Mouse (Mus musculus) limb, embryonic 12.5 days (tissue): Measurements from ENCODE around the gene Sox6. TPM values are rescaled to one million over a fixed set of nuclear protein-coding genes. Genes with fewer than 3 reads are reported as not detected.
"Not testable (repeated sequence)": the region's sequence is repeated elsewhere in the genome, so short reads cannot be mapped to it uniquely, and the experiment has no call there.

Experiments
- ATAC-seq: fragments of 200-750 bp; cut with Nextera tagmentation; 2 replicates; pipeline ENCODE4 v1.8.0; 2017; ENCODE audit warnings: low read depth, moderate TSS enrichment; ENCODE audit not compliant: insufficient number of reproducible peaks, insufficient read depth, low FRiP score, low TSS enrichment
- H3K27ac ChIP-seq: fragments of 300-500 bp; sonication (generic); 2 replicates; pipeline ENCODE4 v1.5.1; 2016; ENCODE audit warnings: mild to moderate bottlenecking, moderate library complexity
- H3K27me3 ChIP-seq: fragments of 300-500 bp; sonication (generic); 2 replicates; pipeline ENCODE4 v1.6.1; 2016; ENCODE audit warnings: mild to moderate bottlenecking, moderate library complexity
- H3K36me3 ChIP-seq: fragments of 300-500 bp; sonication (generic); 2 replicates; pipeline ENCODE4 v1.6.1; 2016; ENCODE audit warnings: mild to moderate bottlenecking, moderate library complexity
- H3K4me1 ChIP-seq: fragments of 300-500 bp; sonication (generic); replicated peaks from 2 replicates; pipeline ENCODE4 v1.6.1; 2016
- H3K4me2 ChIP-seq: fragments of 300-500 bp; sonication (generic); 2 replicates; pipeline ENCODE4 v1.6.1; 2016; ENCODE audit warnings: mild to moderate bottlenecking, moderate library complexity
- H3K4me3 ChIP-seq: fragments of 300-500 bp; sonication (generic); replicated peaks from 2 replicates; pipeline ENCODE4 v1.5.1; 2016; ENCODE audit warnings: mild to moderate bottlenecking
- H3K9ac ChIP-seq: fragments of 300-500 bp; sonication (generic); replicated peaks from 2 replicates; pipeline ENCODE4 v1.6.1; 2016; ENCODE audit warnings: mild to moderate bottlenecking, moderate library complexity
- H3K9me3 ChIP-seq: fragments of 300-500 bp; sonication (generic); 2 replicates; pipeline ENCODE4 v1.6.1; 2016; ENCODE audit warnings: mild to moderate bottlenecking, moderate library complexity
- WGBS: fragments of 180-500 bp; shearing (Covaris S2); methylation state at CpG from one replicate; pipeline ENCODE4 v1.1.7; 2016; 5-methylcytosine and 5-hydroxymethylcytosine counted together
- polyA plus RNA-seq: library from polyadenylated mRNA; unstranded; fragments of >200 nt; fragmentation: Nextera tagmentation; extraction: Ambion mirVana; gene quantifications from 2 replicates; pipeline ENCODE4 v1.2.1, GENCODE M21; 2016

The Sox6 gene
- polyA plus RNA-seq, 1 experiment from 2014 or later: 91.5 TPM

DNA sequence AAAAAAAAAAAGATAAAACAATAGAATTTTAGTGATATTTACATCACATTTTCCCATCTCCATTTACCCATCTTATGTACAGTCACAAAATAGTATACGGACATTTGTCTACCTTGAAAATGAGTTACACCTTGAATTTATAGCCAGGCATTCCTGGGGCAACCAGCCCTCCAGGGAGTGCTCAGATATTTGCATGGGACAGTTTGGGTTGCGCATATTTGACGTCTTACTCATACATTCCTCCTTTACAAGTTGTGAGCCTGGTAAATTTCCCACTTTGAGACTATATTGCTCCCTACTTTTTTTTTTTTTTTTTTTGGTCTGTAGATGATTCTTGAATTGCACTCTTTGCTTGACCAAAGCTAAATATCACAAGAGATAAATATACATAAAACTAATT lies 407.9 kb downstream of the Sox6 start:
- no peak for ATAC-seq
- Histone ChIP-seq H3K27me3 (no peaks in the 10 kb centered on the region), H3K4me2 (no peak overlapping the region), H3K4me1 (peaks cover 35% of the 10 kb centered on the region), H3K9ac (no peak overlapping the region), H3K4me3 (no peak overlapping the region), H3K36me3 (no peaks in the 10 kb centered on the region), H3K27ac (no peak overlapping the region), H3K9me3 (no peaks in the 10 kb centered on the region)
- WGBS: 52% methylated on average over 3 of the region's 3 CpGs

DNA sequence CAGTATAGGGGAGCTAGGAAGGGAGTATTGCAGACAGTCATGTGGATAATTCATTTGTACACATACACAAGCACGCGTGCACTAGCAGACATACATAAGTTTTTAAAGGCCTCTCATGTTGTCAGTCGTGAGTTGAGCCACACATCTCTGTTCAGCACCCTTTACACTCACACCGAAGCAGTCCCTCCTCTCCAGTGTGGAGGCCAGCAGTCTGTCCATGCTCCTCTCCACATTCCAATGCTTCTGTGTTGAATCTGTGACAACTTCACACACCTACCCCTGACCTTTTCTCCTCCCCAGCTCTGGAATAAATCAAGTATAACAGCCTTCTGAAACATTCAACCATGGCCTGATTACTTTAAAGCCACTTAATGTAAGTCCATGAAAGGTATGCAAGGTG lies 408.3 kb downstream of the Sox6 start:
- Histone ChIP-seq H3K9me3 (no peaks in the 10 kb centered on the region), H3K4me3 (no peak overlapping the region), H3K27me3 (no peaks in the 10 kb centered on the region), H3K27ac (0 out of 2 replicates have a peak overlapping the region, but pooled peaks have one; percentile 46), H3K36me3 (no peaks in the 10 kb centered on the region), H3K9ac (no peak overlapping the region), H3K4me1 (peaks cover 40% of the 10 kb centered on the region), H3K4me2 (no peak overlapping the region)
- WGBS: 82% methylated on average over 4 of the region's 4 CpGs
- no peak for ATAC-seq

- Histone ChIP-seq H3K9ac (no peak overlapping the region), H3K27ac (0 out of 2 replicates have a peak overlapping the region, but pooled peaks have one; percentile 53), H3K4me2 (no peak overlapping the region), H3K9me3 (no peaks in the 10 kb centered on the region), H3K4me3 (no peak overlapping the region), H3K36me3 (no peaks in the 10 kb centered on the region), H3K27me3 (no peaks in the 10 kb centered on the region), H3K4me1 (peaks cover 55% of the 10 kb centered on the region)
- 91% methylated on average over 1 of the region's 1 CpGs for WGBS
- no peak for ATAC-seq
These were observed 409.8 kb downstream of the Sox6 start for GRCm38 (mm10) chr7:115628766-115629165.

- H3K4me3 ChIP-seq: no peak overlapping the region
- no peak overlapping the region for H3K9ac ChIP-seq
- no peaks in the 10 kb centered on the region for H3K36me3 ChIP-seq
- H3K27ac ChIP-seq: peak overlapping the region; percentile 95
- H3K27me3 ChIP-seq: no peaks in the 10 kb centered on the region
- peaks cover 54% of the 10 kb centered on the region for H3K4me1 ChIP-seq
- WGBS: 19% methylated on average over 4 of the region's 4 CpGs
- peak overlapping the region; percentile 9 for H3K4me2 ChIP-seq
- no peak for ATAC-seq
- no peaks in the 10 kb centered on the region for H3K9me3 ChIP-seq
These were observed 412.6 kb downstream of the Sox6 start for GRCm38 (mm10) chr7:115625956-115626355.

- 17% methylated on average over 8 of the region's 8 CpGs for WGBS
- Histone ChIP-seq H3K4me1 (peaks cover 51% of the 10 kb centered on the region), H3K4me2 (peak overlapping the region; percentile 9)
These were observed 413.6 kb downstream of the Sox6 start for GRCm38 (mm10) chr7:115624907-115625552.

GRCm38 (mm10) chr7:115624451-115624850 lies 414.1 kb downstream of the Sox6 start:
- Histone ChIP-seq H3K27ac (peak overlapping the region; percentile 95), H3K4me3 (no peak overlapping the region), H3K27me3 (no peaks in the 10 kb centered on the region), H3K36me3 (no peaks in the 10 kb centered on the region), H3K4me2 (no peak overlapping the region), H3K9me3 (no peaks in the 10 kb centered on the region), H3K4me1 (peaks cover 51% of the 10 kb centered on the region), H3K9ac (no peak overlapping the region)
- peak; percentile 66 for ATAC-seq
- WGBS: 29% methylated on average over 5 of the region's 5 CpGs

More at GRCm38 (mm10) chr7:115624907-115625552, 413.6 kb downstream of the Sox6 start:
- peak; percentile 74 for ATAC-seq
- Histone ChIP-seq H3K36me3 (no peaks in the 10 kb centered on the region), H3K9me3 (no peaks in the 10 kb centered on the region), H3K4me3 (no peak overlapping the region), H3K9ac (0 out of 2 replicates have a peak overlapping the region, but pooled peaks have one; percentile 8), H3K27ac (peak overlapping the region; percentile 95), H3K27me3 (no peaks in the 10 kb centered on the region)

GRCm38 (mm10) chr7:115615697-115616237 lies 422.8 kb downstream of the Sox6 start:
- Histone ChIP-seq H3K4me2 (peak overlapping the region; percentile 23), H3K9ac (no peak overlapping the region), H3K4me1 (peaks cover 16% of the 10 kb centered on the region), H3K27me3 (no peaks in the 10 kb centered on the region), H3K27ac (peak overlapping the region; percentile 78), H3K4me3 (no peak overlapping the region), H3K36me3 (no peaks in the 10 kb centered on the region), H3K9me3 (no peaks in the 10 kb centered on the region)
- ATAC-seq: peak; percentile 52
- 39% methylated on average over 10 of the region's 10 CpGs for WGBS

DNA sequence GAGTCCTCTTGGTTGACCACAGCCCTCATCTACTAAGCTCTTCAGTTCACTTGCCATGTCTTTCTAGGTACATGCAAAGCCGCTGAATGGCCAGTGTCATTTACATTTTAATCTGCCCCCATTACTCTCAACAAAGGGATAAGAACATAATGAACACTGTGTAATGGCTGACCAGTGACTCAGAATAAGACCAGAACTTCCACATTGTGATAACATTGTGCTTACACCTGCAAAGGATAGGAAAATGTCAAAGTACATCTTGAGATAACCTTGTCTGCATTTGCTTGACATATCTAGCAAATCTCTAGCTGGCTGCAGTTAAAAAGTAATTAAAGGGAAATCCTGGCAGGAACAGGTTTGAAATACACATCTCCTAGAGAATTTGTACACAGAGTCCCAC lies 431.1 kb downstream of the Sox6 start:
- 93% methylated on average over 1 of the region's 1 CpGs for WGBS
- H3K4me1 ChIP-seq: no peaks in the 10 kb centered on the region
- no peak for ATAC-seq

GRCm38 (mm10) chr7:115606125-115606524 lies 432.5 kb downstream of the Sox6 start:
- not testable (repeated sequence) for H3K36me3 ChIP-seq, H3K9ac ChIP-seq, H3K27me3 ChIP-seq, ATAC-seq, H3K4me3 ChIP-seq, H3K4me2 ChIP-seq, H3K27ac ChIP-seq, H3K9me3 ChIP-seq, H3K4me1 ChIP-seq
- 69% methylated on average over 3 of the region's 3 CpGs for WGBS

More for the DNA sequence above, 431.1 kb downstream of the Sox6 start:
- H3K9me3 ChIP-seq: 0 out of 2 replicates have a peak, but pooled peaks cover 5% of the 10 kb centered on the region
- no peak overlapping the region for H3K9ac ChIP-seq
- no peak overlapping the region for H3K4me3 ChIP-seq
- H3K27ac ChIP-seq: no peak overlapping the region
- H3K36me3 ChIP-seq: no peaks in the 10 kb centered on the region
- no peaks in the 10 kb centered on the region for H3K27me3 ChIP-seq
- H3K4me2 ChIP-seq: no peak overlapping the region

DNA sequence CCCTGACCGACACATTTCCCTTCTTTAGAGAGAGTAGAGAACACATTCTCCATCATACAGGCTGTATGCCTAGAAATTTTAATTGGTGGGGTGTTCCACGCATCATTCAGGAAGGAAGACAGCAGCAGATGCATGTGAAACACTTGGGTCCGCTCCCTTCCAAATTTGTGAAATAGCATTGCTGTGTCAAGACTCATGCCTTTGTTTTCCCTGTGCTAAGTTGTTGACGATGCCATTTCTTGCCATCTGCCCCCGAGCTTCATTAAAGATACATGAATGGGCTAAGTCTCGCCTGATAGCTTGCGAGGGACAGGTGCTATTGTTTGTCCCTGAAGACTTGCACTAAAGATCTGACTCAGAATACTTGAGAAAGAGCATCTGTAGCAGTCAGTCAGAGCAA lies 433.7 kb downstream of the Sox6 start:
- no peak for ATAC-seq
- H3K4me3 ChIP-seq: no peak overlapping the region
- no peaks in the 10 kb centered on the region for H3K27me3 ChIP-seq

DNA sequence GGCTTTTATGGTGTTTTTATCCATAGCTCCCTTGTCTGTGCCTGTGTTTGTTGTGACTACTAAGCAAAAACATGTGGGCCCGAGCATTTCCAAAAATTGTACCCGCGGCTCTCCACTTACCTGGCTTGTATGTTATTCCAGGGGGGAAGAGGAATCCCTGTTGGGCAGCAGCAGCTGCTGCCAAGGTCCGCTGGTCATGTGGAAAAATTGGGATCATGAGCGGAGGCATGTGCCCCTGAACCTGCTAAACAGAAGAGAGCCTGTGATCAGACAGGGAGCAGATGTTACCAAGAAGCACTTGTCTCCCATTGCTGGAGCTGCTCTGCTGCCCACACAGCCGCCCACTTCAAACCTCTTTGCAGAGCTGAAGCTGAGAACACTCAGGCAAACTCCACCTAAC lies 441.2 kb downstream of the Sox6 start:
- H3K27ac ChIP-seq: peak overlapping the region; percentile 87
- no peaks in the 10 kb centered on the region for H3K36me3 ChIP-seq
- 37% methylated on average over 6 of the region's 6 CpGs for WGBS
- H3K27me3 ChIP-seq: no peaks in the 10 kb centered on the region
- peaks cover 28% of the 10 kb centered on the region for H3K4me1 ChIP-seq
- H3K9me3 ChIP-seq: no peaks in the 10 kb centered on the region
- no peak overlapping the region for H3K9ac ChIP-seq
- no peak overlapping the region for H3K4me3 ChIP-seq
- peak overlapping the region; percentile 23; the same call in 1 of the 2 replicates for H3K4me2 ChIP-seq
- peak; percentile 15; the same call in 1 of the 2 replicates for ATAC-seq

More for the DNA sequence above, 433.7 kb downstream of the Sox6 start:
- Histone ChIP-seq H3K4me2 (no peak overlapping the region), H3K9ac (no peak overlapping the region), H3K9me3 (0 out of 2 replicates have a peak, but pooled peaks cover 5% of the 10 kb centered on the region), H3K4me1 (no peaks in the 10 kb centered on the region), H3K27ac (no peak overlapping the region), H3K36me3 (no peaks in the 10 kb centered on the region)
- 73% methylated on average over 7 of the region's 7 CpGs for WGBS
